In genomic region chr5:142181862-142182261, GRCm38 (mm10) we compare ENCODE assay signal across 15 mouse cellular contexts.
A peak's percentile ranks its signal among the peaks of the same experiment; 100 is the strongest.
DNase-seq lines count a peak whose midpoint lies in the region; ATAC-seq and TF ChIP-seq lines count a peak whose summit lies in the region.
"Had no signal": no experiment of that assay in that cellular context is flagged by ENCODE, and none has a peak within 500 bp of the region (broad histone marks: within the 10 kb centered on the region; RNA-seq: fewer than 3 reads in every experiment).

No protein-coding gene starts in this region.

- peak; percentile 86 for ATAC-seq in intestine, embryonic 14.5 days (replicated peaks; ENCODE audit: low FRiP score, low TSS enrichment, low read depth)
- peak; percentile 74 for ATAC-seq in liver, postnatal 0 days
- ATAC-seq: inflammation-experienced regulatory T-cells, adult 6 months had no signal

- H3K4me2 ChIP-seq in intestine, embryonic 14.5 days (ENCODE audit: low read length), result no peak overlapping the region
- no peak overlapping the region for H3K4me2 ChIP-seq in liver, postnatal 0 days (ENCODE audit: low read depth, low read length)
- H3K4me2 ChIP-seq: embryonic facial prominence, embryonic 13.5 days; heart, embryonic 12.5 days; lung, embryonic 15.5 days had no signal

- TF ChIP-seq CTCF in liver, postnatal 0 days (IDR thresholded peaks at IDR 0.05; ENCODE audit: low read depth), result no peak

- intact Hi-C loops in heart, postnatal 14 days (cut with DNase I), result no loop called here

- H3K36me3 ChIP-seq in intestine, embryonic 14.5 days (ENCODE audit: control insufficient read depth, insufficient read depth, low read length), result no peaks in the 10 kb centered on the region
- H3K36me3 ChIP-seq in liver, postnatal 0 days (replicated peaks; ENCODE audit: insufficient read depth, low read length), result no peaks in the 10 kb centered on the region
- H3K36me3 ChIP-seq in limb, embryonic 10.5 days, result no peaks in the 10 kb centered on the region
- H3K36me3 ChIP-seq: embryonic facial prominence, embryonic 13.5 days; hindbrain, embryonic 10.5 days; lung, embryonic 15.5 days had no signal

- 0 out of 2 replicates have a peak, but pooled peaks cover 3% of the 10 kb centered on the region for H3K4me1 ChIP-seq in intestine, embryonic 14.5 days (replicated peaks; ENCODE audit: control insufficient read depth, insufficient read depth, low read length)
- no peaks in the 10 kb centered on the region for H3K4me1 ChIP-seq in liver, postnatal 0 days (ENCODE audit: insufficient read depth)
- H3K4me1 ChIP-seq in limb, embryonic 10.5 days, result 0 out of 2 replicates have a peak, but pooled peaks cover 4% of the 10 kb centered on the region
- H3K4me1 ChIP-seq: heart, embryonic 12.5 days; lung, embryonic 15.5 days had no signal

- H3K27me3 ChIP-seq in intestine, embryonic 14.5 days (replicated peaks; ENCODE audit: control insufficient read depth, insufficient read depth, low read length), result no peaks in the 10 kb centered on the region
- no peaks in the 10 kb centered on the region for H3K27me3 ChIP-seq in liver, postnatal 0 days (ENCODE audit: insufficient read depth, low read length)
- no peaks in the 10 kb centered on the region for H3K27me3 ChIP-seq in limb, embryonic 10.5 days (ENCODE audit: low read depth, poor library complexity, severe bottlenecking)
- H3K27me3 ChIP-seq: heart, embryonic 12.5 days; lung, embryonic 15.5 days had no signal

- no peak overlapping the region; the same call in 1 of the 2 replicates for H3K27ac ChIP-seq in intestine, embryonic 14.5 days (ENCODE audit: low read depth)
- no peak overlapping the region for H3K27ac ChIP-seq in liver, postnatal 0 days (ENCODE audit: low read depth)
- no peak overlapping the region for H3K27ac ChIP-seq in limb, embryonic 10.5 days
- H3K27ac ChIP-seq: embryonic facial prominence, embryonic 13.5 days; hindbrain, embryonic 10.5 days; lung, embryonic 15.5 days had no signal

- no peak overlapping the region for H3K9ac ChIP-seq in intestine, embryonic 14.5 days (ENCODE audit: low read length)
- no peak overlapping the region for H3K9ac ChIP-seq in liver, postnatal 0 days (replicated peaks)
- H3K9ac ChIP-seq: embryonic facial prominence, embryonic 13.5 days; heart, embryonic 12.5 days; lung, embryonic 15.5 days had no signal

- peak; percentile 53 for DNase-seq in intestine, embryonic 14.5 days (ENCODE audit: low spot score)
- peak; percentile 11 to 38 for DNase-seq in kidney, adult 8-10 months
- DNase-seq in kidney, postnatal 4 days, result peak; percentile 24 to 51
- DNase-seq in liver, postnatal 0 days, result peak; percentile 48
- no peak for DNase-seq in limb, embryonic 10.5 days (ENCODE audit: low spot score)
- no peak for DNase-seq in heart, postnatal 14 days
- no peak for DNase-seq in neural tube, embryonic 10.5 days (ENCODE audit: extremely low spot score, low spot score)
- DNase-seq: B cell, adult 2 months; cerebellum, adult 8-10 months; retina, postnatal 1 day had no signal

- H3K9me3 ChIP-seq in intestine, embryonic 14.5 days (ENCODE audit: control insufficient read depth, low read length), result no peaks in the 10 kb centered on the region
- no peaks in the 10 kb centered on the region for H3K9me3 ChIP-seq in liver, postnatal 0 days (ENCODE audit: low read length)
- H3K9me3 ChIP-seq in limb, embryonic 10.5 days (replicated peaks), result no peaks in the 10 kb centered on the region
- H3K9me3 ChIP-seq: embryonic facial prominence, embryonic 13.5 days; heart, embryonic 12.5 days; hindbrain, embryonic 10.5 days; lung, embryonic 15.5 days had no signal

- TF ChIP-seq EP300 in liver, postnatal 0 days (IDR thresholded peaks at IDR 0.05; ENCODE audit: low read depth), result no peak

- WGBS in intestine, embryonic 14.5 days, result 28% methylated on average over 14 of the region's 14 CpGs
- 56% methylated on average over 14 of the region's 14 CpGs for WGBS in liver, postnatal 0 days (ENCODE audit: insufficient replicate concordance)
- 78% methylated on average over 14 of the region's 14 CpGs for WGBS in limb, embryonic 10.5 days

- no peak overlapping the region for H3K4me3 ChIP-seq in intestine, embryonic 14.5 days (ENCODE audit: low read depth, low read length)
- H3K4me3 ChIP-seq in liver, postnatal 0 days (ENCODE audit: low read depth, low read length), result no peak overlapping the region
- no peak overlapping the region for H3K4me3 ChIP-seq in limb, embryonic 10.5 days
- H3K4me3 ChIP-seq: embryonic facial prominence, embryonic 13.5 days; heart, embryonic 12.5 days; hindbrain, embryonic 10.5 days; lung, embryonic 15.5 days had no signal

Comparison
In these comparisons a context has a peak if more than half of its experiments do, and no peak if none do; other contexts are left out.
1. DNase-seq: peak in intestine, embryonic 14.5 days (single experiment), kidney, adult 8-10 months (2 of 2), kidney, postnatal 4 days (2 of 2) and liver, postnatal 0 days (single experiment); none in limb, embryonic 10.5 days (single experiment), heart, postnatal 14 days (0 of 2) and neural tube, embryonic 10.5 days (single experiment).